Mouse (Mus musculus): Measurements from ENCODE around the gene Gm20696. TPM values are rescaled to one million over a fixed set of nuclear protein-coding genes. Genes with fewer than 3 reads are reported as not detected.

The Gm20696 gene
- polyA plus RNA-seq, 1 experiment = not detected

DNA sequence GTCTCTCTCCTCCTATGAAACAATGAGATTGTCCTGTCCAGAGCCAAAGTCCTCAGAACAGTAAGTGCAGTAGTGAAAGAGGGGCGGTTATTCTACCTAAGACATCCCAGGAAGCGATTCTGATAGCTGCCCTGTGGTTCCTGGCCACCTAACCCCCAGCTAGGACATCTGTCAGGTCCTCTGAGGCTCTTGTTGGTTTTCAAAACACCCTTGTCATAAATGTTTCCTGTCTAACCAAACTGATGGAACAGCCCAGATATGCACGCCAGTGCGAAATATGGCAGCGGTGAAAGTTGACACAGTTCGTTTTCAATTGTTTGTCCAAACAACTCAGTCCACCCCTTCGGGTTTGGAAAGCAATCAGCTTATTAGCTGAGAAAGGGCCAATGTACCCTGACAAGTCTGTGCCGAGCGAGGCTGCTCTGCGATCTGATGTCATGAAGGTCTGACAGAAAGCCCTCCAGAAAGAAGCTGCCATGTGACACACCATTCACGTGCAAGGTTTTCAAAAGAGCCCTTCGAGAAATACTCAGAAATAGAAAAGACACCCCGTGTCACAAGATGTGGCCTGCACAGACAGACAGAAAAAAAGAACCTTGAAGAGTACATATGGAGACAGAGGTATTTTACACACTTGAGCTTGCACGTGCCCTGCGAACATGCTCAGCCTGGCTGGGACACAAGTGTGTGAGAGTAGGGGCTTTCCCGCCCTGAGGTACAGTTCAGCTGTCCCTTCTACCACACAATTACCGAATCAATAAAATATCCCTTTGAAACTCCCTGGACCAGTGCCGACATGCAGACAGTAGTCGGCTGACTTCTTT lies 291.9 kb downstream of the Gm20696 start:
- Histone ChIP-seq H3K4me3 (ENCODE audit: insufficient read depth, low read depth, low read length) (no peak overlapping the region), H3K27ac (replicated peaks; ENCODE audit: low read depth, low read length) (no peak overlapping the region), H3K4me1 (ENCODE audit: control insufficient read depth, insufficient read depth, insufficient read length, low read length) (peaks cover 40% of the 10 kb centered on the region)

DNA sequence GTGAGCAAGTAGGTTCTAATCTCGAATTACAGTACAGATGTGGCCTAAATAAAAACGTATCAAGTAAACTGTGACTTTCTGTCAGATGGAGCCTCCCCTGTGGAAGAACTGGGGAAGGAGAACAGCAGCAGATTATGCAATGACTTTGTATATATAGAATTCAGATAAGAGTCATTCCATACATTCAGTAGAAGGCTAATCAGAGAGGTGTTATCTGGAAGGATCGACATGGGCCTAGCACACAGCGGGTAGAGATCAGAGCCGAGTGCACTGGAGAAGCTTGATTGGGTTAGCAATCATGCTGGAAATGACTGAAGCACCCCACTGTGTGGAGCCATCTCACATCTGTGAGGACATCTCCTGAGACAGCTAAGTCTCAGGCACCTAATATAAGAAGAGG lies 294.2 kb downstream of the Gm20696 start:
- Histone ChIP-seq H3K4me3 (ENCODE audit: insufficient read depth, low read depth, low read length) (no peak overlapping the region), H3K4me1 (ENCODE audit: control insufficient read depth, insufficient read depth, insufficient read length, low read length) (peaks cover 21% of the 10 kb centered on the region), H3K27ac (replicated peaks; ENCODE audit: low read depth, low read length) (no peak overlapping the region)

DNA sequence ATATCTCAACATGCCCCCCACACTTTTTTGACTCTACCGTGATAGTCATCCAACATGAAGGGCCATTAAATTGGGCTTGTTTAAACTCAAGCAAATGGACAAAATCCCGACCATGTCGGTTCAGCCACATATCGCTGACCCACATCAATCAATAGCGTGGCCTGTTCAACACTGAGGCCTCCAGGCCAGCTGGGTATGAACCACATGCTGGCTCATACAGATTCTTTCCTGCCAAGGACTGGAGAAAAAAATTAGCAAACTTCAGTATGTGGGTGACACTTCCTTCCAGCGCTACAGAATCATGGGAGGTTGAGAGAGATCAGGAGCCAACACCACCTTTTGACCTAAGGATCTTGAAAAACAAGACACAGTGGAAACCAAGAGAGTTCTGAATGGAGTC lies 294.6 kb downstream of the Gm20696 start:
- H3K27ac ChIP-seq (replicated peaks; ENCODE audit: low read depth, low read length) = no peak overlapping the region
- H3K4me3 ChIP-seq (ENCODE audit: insufficient read depth, low read depth, low read length) = no peak overlapping the region
- H3K4me1 ChIP-seq (ENCODE audit: control insufficient read depth, insufficient read depth, insufficient read length, low read length) = peaks cover 18% of the 10 kb centered on the region

DNA sequence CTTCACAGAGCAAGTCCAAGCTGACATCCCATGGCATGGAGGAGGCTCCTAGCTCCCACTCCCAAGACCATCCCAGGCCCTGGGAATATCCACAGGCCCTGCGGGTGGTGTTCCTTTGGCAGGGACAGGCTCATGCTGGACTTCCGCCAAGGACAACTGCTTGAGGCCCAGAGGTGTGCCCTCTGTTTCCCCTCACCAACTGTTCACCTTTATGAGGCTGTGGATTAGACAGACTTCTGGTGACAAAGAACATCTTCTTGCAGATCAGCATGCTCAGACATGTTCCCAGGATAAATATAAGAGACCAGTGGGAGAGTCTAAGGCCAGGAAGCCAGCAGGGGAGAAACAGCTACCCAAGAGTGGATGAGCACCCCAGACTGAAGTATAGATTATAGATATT lies 296.7 kb downstream of the Gm20696 start:
- peaks cover 5% of the 10 kb centered on the region; the same call in 1 of the 2 replicates for H3K4me1 ChIP-seq (ENCODE audit: control insufficient read depth, insufficient read depth, insufficient read length, low read length)

DNA sequence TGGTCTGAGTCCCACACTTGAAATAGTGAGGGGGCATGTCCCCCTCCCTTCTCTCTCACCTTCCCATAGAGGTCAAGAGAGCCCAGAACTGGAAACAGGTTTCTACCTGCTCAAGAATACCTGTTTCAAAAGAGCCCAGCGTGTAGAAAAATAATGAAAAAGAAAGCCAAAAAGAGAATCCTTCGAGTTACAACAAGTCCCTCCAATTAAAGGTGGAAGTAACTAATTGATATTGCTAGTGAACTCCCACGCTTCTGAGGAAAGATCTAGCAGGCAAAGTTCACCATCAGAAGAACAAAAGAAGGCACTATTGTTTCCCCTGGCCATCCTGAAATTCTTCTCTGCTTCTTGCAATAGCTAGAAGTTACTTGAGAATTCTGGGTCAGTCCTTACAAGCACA lies 297.4 kb downstream of the Gm20696 start:
- Histone ChIP-seq H3K4me3 (ENCODE audit: insufficient read depth, low read depth, low read length) (no peak overlapping the region), H3K4me1 (ENCODE audit: control insufficient read depth, insufficient read depth, insufficient read length, low read length) (peaks cover 2% of the 10 kb centered on the region; the same call in 1 of the 2 replicates), H3K27ac (replicated peaks; ENCODE audit: low read depth, low read length) (no peak overlapping the region)

More for the DNA sequence above, 296.7 kb downstream of the Gm20696 start:
- Histone ChIP-seq H3K27ac (replicated peaks; ENCODE audit: low read depth, low read length) (no peak overlapping the region), H3K4me3 (ENCODE audit: insufficient read depth, low read depth, low read length) (no peak overlapping the region)

DNA sequence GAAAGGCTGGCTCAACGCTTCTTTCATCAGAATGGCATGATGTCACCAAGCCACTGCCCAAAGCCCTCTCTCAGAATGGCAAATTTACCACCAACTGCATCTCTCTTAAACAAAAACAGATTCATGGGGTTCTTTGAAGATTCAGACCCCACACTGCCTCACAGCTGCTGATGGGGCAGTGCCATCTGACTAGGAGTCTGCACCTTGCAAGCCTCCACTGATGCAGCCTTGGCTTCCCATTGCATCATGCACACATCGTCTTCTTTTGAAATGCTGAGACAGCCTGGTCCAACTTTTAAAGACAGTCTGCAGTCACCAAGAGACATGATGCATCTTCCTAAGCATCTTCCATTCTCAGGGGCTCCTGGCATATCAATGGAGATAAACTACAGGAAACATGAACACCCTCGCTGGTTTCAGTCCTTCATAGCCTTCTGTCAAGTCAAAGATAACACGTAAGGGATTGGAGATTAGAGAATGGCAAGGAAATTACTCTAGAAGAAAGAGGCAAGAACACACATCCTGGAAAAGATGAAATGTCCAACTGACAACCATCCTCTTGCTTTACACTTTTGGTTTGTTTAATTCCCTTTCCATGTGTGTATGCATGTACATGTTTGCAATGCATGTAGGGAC lies 298.4 kb downstream of the Gm20696 start:
- Histone ChIP-seq H3K4me1 (ENCODE audit: control insufficient read depth, insufficient read depth, insufficient read length, low read length) (no peaks in the 10 kb centered on the region), H3K27ac (replicated peaks; ENCODE audit: low read depth, low read length) (no peak overlapping the region)

DNA sequence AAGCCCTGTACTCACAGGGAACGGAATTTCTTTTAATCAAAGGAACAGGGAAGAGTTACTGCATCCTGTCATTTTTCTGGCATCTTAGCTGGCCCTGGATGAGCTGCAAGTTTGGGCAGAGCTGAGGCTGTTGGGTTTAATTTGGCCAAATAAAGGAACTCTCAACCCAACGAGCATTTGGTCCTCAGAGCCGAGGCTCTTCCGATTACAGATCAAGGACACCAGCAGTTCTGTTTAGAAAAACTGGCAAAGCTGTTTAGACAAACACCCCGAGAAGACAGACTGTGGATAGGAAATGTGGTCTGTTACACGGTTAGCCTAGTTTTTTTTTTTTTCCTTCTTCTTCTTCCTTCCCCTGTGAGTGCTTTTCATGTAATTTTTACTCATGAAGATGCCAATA lies 302.1 kb downstream of the Gm20696 start:
- no peak overlapping the region for H3K4me3 ChIP-seq (ENCODE audit: insufficient read depth, low read depth, low read length)
- H3K4me1 ChIP-seq (ENCODE audit: control insufficient read depth, insufficient read depth, insufficient read length, low read length) = peaks cover 5% of the 10 kb centered on the region
- H3K27ac ChIP-seq (replicated peaks; ENCODE audit: low read depth, low read length) = no peak overlapping the region

More for the DNA sequence above, 298.4 kb downstream of the Gm20696 start:
- H3K4me3 ChIP-seq (ENCODE audit: insufficient read depth, low read depth, low read length) = no peak overlapping the region

DNA sequence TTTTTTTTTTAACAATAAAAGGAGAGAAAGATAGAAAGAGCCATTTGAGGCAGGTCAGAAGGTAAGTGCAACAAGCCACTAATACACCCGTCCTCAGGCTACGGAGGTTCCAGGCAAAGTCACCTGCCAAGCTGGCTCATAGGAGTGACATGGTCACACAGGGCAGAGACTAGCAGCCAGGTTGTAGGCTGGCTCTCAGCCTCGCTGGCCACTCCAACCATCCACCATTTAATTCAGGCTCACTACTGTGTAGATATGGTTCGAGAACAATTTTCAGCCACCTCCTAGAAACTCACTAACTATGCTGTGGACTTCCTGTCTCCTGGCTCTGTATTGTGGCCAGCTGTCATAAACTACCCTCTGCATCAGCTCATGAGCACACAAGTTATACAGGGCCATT lies 306.0 kb downstream of the Gm20696 start:
- Histone ChIP-seq H3K4me3 (ENCODE audit: insufficient read depth, low read depth, low read length) (no peak overlapping the region), H3K27ac (replicated peaks; ENCODE audit: low read depth, low read length) (no peak overlapping the region), H3K4me1 (ENCODE audit: control insufficient read depth, insufficient read depth, insufficient read length, low read length) (peaks cover 10% of the 10 kb centered on the region)

DNA sequence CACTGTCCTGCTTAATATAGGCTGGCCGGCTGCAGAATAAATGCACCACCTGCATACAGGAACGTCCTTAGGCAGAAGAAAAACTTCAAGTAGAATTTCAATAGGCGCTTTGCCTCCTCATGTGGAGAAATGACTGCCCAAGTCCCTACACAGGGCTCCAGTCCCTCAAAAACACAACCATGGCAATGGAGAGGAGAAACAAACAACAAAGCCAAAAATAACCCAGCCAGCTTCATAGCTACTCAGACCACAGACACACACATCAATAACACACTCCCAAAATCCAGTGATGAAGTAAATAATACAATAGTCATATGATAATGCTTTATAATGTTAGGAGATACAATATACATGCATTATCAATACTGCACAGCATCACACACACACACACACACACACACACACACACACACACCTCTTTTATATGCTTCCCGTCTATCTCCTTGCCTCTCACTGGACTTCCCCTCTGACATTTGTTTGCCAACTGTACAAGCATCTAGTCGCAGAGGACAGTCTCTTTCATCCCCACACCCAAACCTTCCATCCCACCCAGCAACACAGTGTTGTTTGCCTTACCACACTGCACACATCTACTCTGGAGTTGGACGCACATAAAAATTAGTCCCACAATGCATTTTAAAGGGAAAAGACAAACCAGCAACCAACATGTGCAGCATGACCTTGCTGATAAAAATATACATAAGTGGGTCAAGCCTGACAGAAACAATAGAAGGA lies 306.7 kb downstream of the Gm20696 start:
- Histone ChIP-seq H3K4me3 (ENCODE audit: insufficient read depth, low read depth, low read length) (no peak overlapping the region), H3K27ac (replicated peaks; ENCODE audit: low read depth, low read length) (no peak overlapping the region), H3K4me1 (ENCODE audit: control insufficient read depth, insufficient read depth, insufficient read length, low read length) (peaks cover 10% of the 10 kb centered on the region)

DNA sequence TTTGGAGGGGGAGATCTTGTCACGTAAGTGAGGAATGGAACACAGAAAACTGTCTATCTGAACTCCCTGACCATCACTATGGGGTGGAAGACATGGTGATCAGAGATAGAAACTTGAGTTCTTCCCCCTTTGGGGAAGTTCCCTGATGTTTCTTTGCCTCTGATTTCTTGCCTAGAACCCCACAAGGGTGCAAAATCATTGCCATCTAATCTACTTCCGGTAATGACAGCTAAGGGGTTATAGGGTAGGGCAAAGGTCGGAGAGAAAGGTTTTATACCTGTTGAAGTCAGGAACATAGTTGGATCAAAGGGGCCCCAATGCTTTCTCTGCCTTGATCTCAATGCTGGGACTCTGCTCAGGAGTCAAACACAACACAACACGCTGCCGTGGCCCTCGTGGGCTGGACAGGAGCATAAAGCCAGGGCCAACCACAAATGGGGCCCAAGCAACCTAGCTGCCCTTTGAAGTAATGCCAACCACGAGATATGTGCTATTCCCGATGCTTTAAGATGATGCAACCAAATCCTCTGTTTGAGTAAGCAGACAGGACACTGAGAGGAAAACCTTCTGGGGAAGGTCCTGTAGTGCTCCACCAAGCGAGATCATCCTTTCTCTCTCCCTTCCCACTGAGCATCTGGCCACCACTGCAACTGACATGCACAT lies 307.4 kb downstream of the Gm20696 start:
- H3K27ac ChIP-seq (replicated peaks; ENCODE audit: low read depth, low read length) = no peak overlapping the region
- H3K4me3 ChIP-seq (ENCODE audit: insufficient read depth, low read depth, low read length) = no peak overlapping the region
- H3K4me1 ChIP-seq (ENCODE audit: control insufficient read depth, insufficient read depth, insufficient read length, low read length) = peaks cover 10% of the 10 kb centered on the region

DNA sequence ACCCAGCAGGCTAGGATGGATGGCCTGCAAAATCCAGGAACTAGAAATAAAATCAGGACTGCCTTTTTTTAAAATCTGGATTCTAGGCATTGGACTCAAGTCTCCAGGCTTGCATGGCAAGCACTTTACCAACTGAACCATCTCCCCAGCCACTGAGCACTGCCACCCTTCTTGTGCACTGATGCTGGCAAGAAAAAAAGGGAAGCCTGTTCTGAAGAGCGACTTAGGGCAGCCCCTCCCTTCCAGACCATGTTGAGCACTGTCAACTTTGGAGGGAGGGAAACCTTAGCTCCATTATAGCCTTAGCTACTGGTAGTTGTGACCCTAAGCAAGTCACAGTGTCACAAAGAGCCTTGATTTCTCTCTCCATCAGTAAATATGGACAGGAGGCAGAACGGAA lies 308.7 kb downstream of the Gm20696 start:
- H3K4me3 ChIP-seq (ENCODE audit: insufficient read depth, low read depth, low read length) = no peak overlapping the region

DNA sequence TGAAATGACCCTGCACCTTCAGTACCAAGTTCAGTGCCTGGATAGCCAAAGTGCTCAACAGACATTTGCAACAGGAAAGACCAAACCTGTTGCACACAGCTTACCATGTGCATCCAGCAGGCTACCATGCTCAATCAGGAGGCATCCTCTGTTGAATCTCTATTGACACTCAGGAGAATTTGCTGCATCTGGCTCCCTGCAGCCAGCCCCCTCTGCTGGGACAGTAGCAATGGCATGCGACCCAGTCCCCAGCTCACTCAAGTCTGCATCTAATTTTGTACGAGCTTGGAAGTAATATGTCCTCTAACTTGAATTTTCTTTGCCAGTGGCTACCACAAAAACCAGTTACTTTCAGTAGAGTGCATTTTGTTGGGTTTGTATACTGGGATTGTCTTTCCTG lies 312.3 kb downstream of the Gm20696 start:
- H3K27ac ChIP-seq (replicated peaks; ENCODE audit: low read depth, low read length) = no peak overlapping the region

More for the DNA sequence above, 308.7 kb downstream of the Gm20696 start:
- Histone ChIP-seq H3K4me1 (ENCODE audit: control insufficient read depth, insufficient read depth, insufficient read length, low read length) (peaks cover 10% of the 10 kb centered on the region), H3K27ac (replicated peaks; ENCODE audit: low read depth, low read length) (no peak overlapping the region)

DNA sequence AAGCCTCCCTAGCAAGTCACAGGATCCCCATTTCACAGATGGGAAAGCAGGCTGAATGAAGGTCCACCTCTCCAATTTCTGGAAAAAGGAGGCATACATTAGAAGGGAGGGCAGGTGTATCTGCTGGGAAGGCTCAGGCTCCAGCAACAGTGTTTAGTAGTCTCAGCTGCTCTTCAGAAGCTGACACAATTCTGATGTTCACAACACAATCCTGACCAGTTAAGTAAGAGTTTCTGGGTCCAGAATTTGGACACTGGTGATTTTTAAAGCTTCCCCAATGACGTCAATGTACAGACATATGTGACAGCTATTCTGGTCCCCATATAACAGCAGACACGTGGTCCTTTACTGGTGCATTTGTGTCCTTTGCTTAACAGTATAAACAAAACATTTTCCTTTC lies 313.2 kb downstream of the Gm20696 start:
- Histone ChIP-seq H3K4me3 (ENCODE audit: insufficient read depth, low read depth, low read length) (no peak overlapping the region), H3K27ac (replicated peaks; ENCODE audit: low read depth, low read length) (no peak overlapping the region), H3K4me1 (ENCODE audit: control insufficient read depth, insufficient read depth, insufficient read length, low read length) (peaks cover 3% of the 10 kb centered on the region; the same call in 1 of the 2 replicates)

More for the DNA sequence above, 312.3 kb downstream of the Gm20696 start:
- Histone ChIP-seq H3K4me3 (ENCODE audit: insufficient read depth, low read depth, low read length) (no peak overlapping the region), H3K4me1 (ENCODE audit: control insufficient read depth, insufficient read depth, insufficient read length, low read length) (peaks cover 6% of the 10 kb centered on the region)

DNA sequence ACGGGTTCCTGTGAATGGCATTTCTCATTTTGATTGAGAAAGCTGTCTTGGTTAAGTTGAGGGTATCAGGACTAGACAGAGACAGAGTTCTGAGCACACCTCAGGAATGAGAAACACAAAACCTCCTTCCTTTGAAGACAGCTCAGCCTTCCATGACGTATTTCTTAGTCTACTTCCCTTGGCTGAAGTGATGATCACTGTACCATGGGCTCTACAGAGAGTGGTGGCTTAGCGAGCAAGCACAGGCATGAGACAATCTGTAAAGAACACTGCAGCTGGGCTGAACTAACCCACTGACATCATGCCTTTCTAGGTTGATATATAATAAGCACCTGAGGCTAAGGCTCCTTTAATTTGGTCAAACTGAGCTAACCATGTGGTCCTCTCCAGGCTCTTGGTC lies 316.0 kb downstream of the Gm20696 start:
- Histone ChIP-seq H3K27ac (replicated peaks; ENCODE audit: low read depth, low read length) (no peak overlapping the region), H3K4me3 (ENCODE audit: insufficient read depth, low read depth, low read length) (no peak overlapping the region), H3K4me1 (ENCODE audit: control insufficient read depth, insufficient read depth, insufficient read length, low read length) (peaks cover 3% of the 10 kb centered on the region; the same call in 1 of the 2 replicates)

DNA sequence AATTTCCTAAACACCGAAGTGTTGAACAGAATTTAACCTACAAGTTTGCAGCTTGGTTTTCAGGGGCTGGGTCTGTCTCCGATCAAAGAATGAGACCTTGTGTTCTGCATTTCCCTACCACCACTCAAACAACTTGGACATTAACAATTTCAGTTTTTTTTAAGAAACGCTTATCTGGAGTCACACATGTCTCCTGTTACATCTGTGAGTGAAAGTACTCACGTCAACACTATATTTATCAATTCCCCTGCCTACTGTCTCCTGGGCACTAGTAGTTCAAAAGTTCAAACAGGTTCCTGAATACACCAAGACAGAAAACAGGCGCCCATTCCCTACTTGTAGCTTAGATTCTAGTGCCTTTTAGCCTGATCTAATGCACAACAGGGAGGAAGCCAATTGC lies 316.4 kb downstream of the Gm20696 start:
- Histone ChIP-seq H3K4me1 (ENCODE audit: control insufficient read depth, insufficient read depth, insufficient read length, low read length) (peaks cover 3% of the 10 kb centered on the region; the same call in 1 of the 2 replicates), H3K4me3 (ENCODE audit: insufficient read depth, low read depth, low read length) (no peak overlapping the region), H3K27ac (replicated peaks; ENCODE audit: low read depth, low read length) (no peak overlapping the region)

Data from brown adipose tissue, adult 24 weeks (tissue).